Mouse (Mus musculus) midbrain, postnatal 0 days (tissue): ENCODE data around the gene Enpep. TPM values are rescaled to one million over a fixed set of nuclear protein-coding genes. Genes with fewer than 3 reads are reported as not detected.

Source experiments
- ATAC-seq: fragments of 200-750 bp; cut with Nextera tagmentation; 2 replicates; pipeline ENCODE4 v1.8.0; 2017; ENCODE audit warnings: moderate number of reproducible peaks, mild to moderate bottlenecking, moderate TSS enrichment, moderate library complexity; ENCODE audit not compliant: low FRiP score
- DNase-seq: peaks from one replicate; pipeline ENCODE4 v3.0.0-alpha.2; 2015; ENCODE audit warnings: low spot score
- H3K27ac ChIP-seq: fragments of 300-500 bp; sonication (generic); 2 replicates; pipeline ENCODE4 v1.5.1; 2014; ENCODE audit warnings: low read depth, mild to moderate bottlenecking, low read length, mixed read lengths
- H3K27me3 ChIP-seq: fragments of 300-500 bp; sonication (generic); 2 replicates; pipeline ENCODE4 v1.6.1; 2014; ENCODE audit warnings: low read length, control low read depth, mixed read lengths; ENCODE audit not compliant: insufficient read depth
- H3K36me3 ChIP-seq: fragments of 300-500 bp; sonication (generic); 2 replicates; pipeline ENCODE4 v1.6.1; 2014; ENCODE audit warnings: low read length, control low read depth, mixed read lengths; ENCODE audit not compliant: insufficient read depth
- H3K4me1 ChIP-seq: fragments of 300-500 bp; sonication (generic); 2 replicates; pipeline ENCODE4 v1.6.1; 2014; ENCODE audit warnings: mild to moderate bottlenecking, control low read depth, antibody characterized with exemption, low read length, mixed read lengths; ENCODE audit not compliant: insufficient read depth
- H3K4me2 ChIP-seq: fragments of 300-500 bp; sonication (generic); 2 replicates; pipeline ENCODE4 v1.6.1; 2014; ENCODE audit warnings: low read depth, mild to moderate bottlenecking, low read length, mixed read lengths; ENCODE audit not compliant: poor library complexity, severe bottlenecking
- H3K4me3 ChIP-seq: fragments of 300-500 bp; sonication (generic); 2 replicates; pipeline ENCODE4 v1.5.1; 2014; ENCODE audit warnings: low read depth, mild to moderate bottlenecking, low read length, moderate library complexity
- H3K9ac ChIP-seq: fragments of 300-500 bp; sonication (generic); replicated peaks from 2 replicates; pipeline ENCODE4 v1.6.1; 2014; ENCODE audit warnings: mild to moderate bottlenecking, low read length, moderate library complexity, mixed read lengths; ENCODE audit not compliant: poor library complexity, severe bottlenecking
- H3K9me3 ChIP-seq: fragments of 300-500 bp; sonication (generic); 2 replicates; pipeline ENCODE4 v1.6.1; 2016; ENCODE audit warnings: low read length, control low read depth
- CTCF ChIP-seq: IDR thresholded peaks from 2 replicates; pipeline ENCODE4 v1.5.1; 2016; ENCODE audit warnings: antibody characterized with exemption, mild to moderate bottlenecking
- WGBS: fragments of 180-500 bp; shearing (Covaris S2); extraction: QIAGEN DNeasy Blood & Tissue Kit; methylation state at CpG from one replicate; pipeline ENCODE4 v1.1.7; 2014; 5-methylcytosine and 5-hydroxymethylcytosine counted together
- polyA plus RNA-seq: library from polyadenylated mRNA; unstranded; fragments of >200 nt; fragmentation: Nextera tagmentation; extraction: Ambion mirVana; gene quantifications from 2 replicates; pipeline ENCODE4 v1.2.1, GENCODE M21; 2015
- total RNA-seq: library from RNA; depleted of rRNA; stranded (reverse); fragments of >200 nt; gene quantifications from 2 replicates; pipeline ENCODE4 v1.2.3, GENCODE M21; 2014

Gene Enpep
- total and polyA plus RNA-seq, 2 experiments from 2014 or later, result 1.9 to 3.0 TPM

- Histone ChIP-seq H3K4me2 (no peak overlapping the region), H3K9me3 (no peaks in the 10 kb centered on the region), H3K36me3 (no peaks in the 10 kb centered on the region), H3K4me1 (no peaks in the 10 kb centered on the region), H3K27me3 (no peaks in the 10 kb centered on the region), H3K9ac (no peak overlapping the region), H3K4me3 (no peak overlapping the region), H3K27ac (no peak overlapping the region)
- ATAC-seq (no peak), DNase-seq (no peak)
- 58% methylated on average over 5 of the region's 5 CpGs for WGBS
- TF ChIP-seq CTCF, result no peak
Observed at GRCm38 (mm10) chr3:129309926-129310325, 22.6 kb downstream of the Enpep start.

GRCm38 (mm10) chr3:129308876-129309275, 23.6 kb downstream of the Enpep start:
- peak; percentile 59 for DNase-seq

GRCm38 (mm10) chr3:129308102-129308752, 24.3 kb downstream of the Enpep start:
- Histone ChIP-seq H3K9me3 (no peaks in the 10 kb centered on the region), H3K4me2 (0 out of 2 replicates have a peak overlapping the region, but pooled peaks have one; percentile 9), H3K9ac (no peak overlapping the region), H3K27me3 (no peaks in the 10 kb centered on the region), H3K4me1 (no peaks in the 10 kb centered on the region), H3K27ac (no peak overlapping the region), H3K4me3 (no peak overlapping the region), H3K36me3 (no peaks in the 10 kb centered on the region)
- ATAC-seq (peak; percentile 84), DNase-seq (peak; percentile 92)
- 29% methylated on average over 10 of the region's 10 CpGs for WGBS
- peak; percentile 79 for TF ChIP-seq CTCF

More at GRCm38 (mm10) chr3:129308876-129309275, 23.6 kb downstream of the Enpep start:
- Histone ChIP-seq H3K9me3 (no peaks in the 10 kb centered on the region), H3K36me3 (no peaks in the 10 kb centered on the region), H3K9ac (no peak overlapping the region), H3K27me3 (no peaks in the 10 kb centered on the region), H3K4me1 (no peaks in the 10 kb centered on the region), H3K4me2 (no peak overlapping the region), H3K4me3 (no peak overlapping the region), H3K27ac (no peak overlapping the region)
- 68% methylated on average over 9 of the region's 9 CpGs for WGBS
- TF ChIP-seq CTCF, result peak; percentile 58
- no peak for ATAC-seq

GRCm38 (mm10) chr3:129303941-129304340, 28.6 kb downstream of the Enpep start:
- no peak overlapping the region for H3K27ac ChIP-seq
- TF ChIP-seq CTCF, result peak; percentile 90
- H3K9ac ChIP-seq, result no peak overlapping the region
- no peak overlapping the region for H3K4me2 ChIP-seq
- DNase-seq (peak; percentile 86), ATAC-seq (no peak)
- no peaks in the 10 kb centered on the region for H3K4me1 ChIP-seq
- no peak overlapping the region for H3K4me3 ChIP-seq
- no peaks in the 10 kb centered on the region for H3K36me3 ChIP-seq
- no peaks in the 10 kb centered on the region for H3K27me3 ChIP-seq
- 4% methylated on average over 3 of the region's 3 CpGs for WGBS
- H3K9me3 ChIP-seq, result no peaks in the 10 kb centered on the region

GRCm38 (mm10) chr3:129299874-129300273, 32.6 kb downstream of the Enpep start:
- no peak overlapping the region for H3K4me2 ChIP-seq
- no peak overlapping the region for H3K4me3 ChIP-seq
- ATAC-seq, result no peak
- no peak overlapping the region for H3K9ac ChIP-seq
- no peaks in the 10 kb centered on the region for H3K36me3 ChIP-seq
- no peaks in the 10 kb centered on the region for H3K4me1 ChIP-seq
- peak; percentile 76 for DNase-seq
- H3K9me3 ChIP-seq, result no peaks in the 10 kb centered on the region
- 69% methylated on average over 1 of the region's 1 CpGs for WGBS
- no peaks in the 10 kb centered on the region for H3K27me3 ChIP-seq
- no peak overlapping the region for H3K27ac ChIP-seq
- peak; percentile 89 for TF ChIP-seq CTCF

- Histone ChIP-seq H3K27me3 (no peaks in the 10 kb centered on the region), H3K9me3 (no peaks in the 10 kb centered on the region), H3K4me3 (no peak overlapping the region), H3K4me2 (no peak overlapping the region), H3K27ac (no peak overlapping the region), H3K36me3 (no peaks in the 10 kb centered on the region), H3K4me1 (no peaks in the 10 kb centered on the region), H3K9ac (no peak overlapping the region)
- DNase-seq (no peak), ATAC-seq (no peak)
- TF ChIP-seq CTCF, result no peak
- WGBS, result 91% methylated on average over 8 of the region's 8 CpGs
Observed at GRCm38 (mm10) chr3:129298606-129299005, 33.9 kb downstream of the Enpep start.
